Mouse (Mus musculus) retina, postnatal 7 days (tissue): ENCODE data around the gene Itga5.
"Not testable (repeated sequence)": the region's sequence is repeated elsewhere in the genome, so short reads cannot be mapped to it uniquely, and the experiment has no call there.

Experiments
- DNase-seq: peaks from one replicate; pipeline ENCODE4 v3.0.0-alpha.2; 2012; ENCODE audit warnings: low read depth, low spot score

Gene Itga5

GRCm38 (mm10) chr15:103366376-103367149 lies at the start of gene Itga5:
Itga5 (minus strand) TSS chr15:103366763.
- DNase-seq: no peak

- not testable (repeated sequence) for DNase-seq
Measured at GRCm38 (mm10) chr15:103405586-103405985, 39.0 kb upstream of the Itga5 start.

GRCm38 (mm10) chr15:103401361-103401760 lies 34.8 kb upstream of the Itga5 start:
- no peak for DNase-seq

- no peak for DNase-seq
Measured at GRCm38 (mm10) chr15:103393577-103393976, 27.0 kb upstream of the Itga5 start.

- DNase-seq: no peak
Measured at GRCm38 (mm10) chr15:103388556-103389145, 22.1 kb upstream of the Itga5 start.

- DNase-seq: no peak
Measured at GRCm38 (mm10) chr15:103383771-103384488, 17.4 kb upstream of the Itga5 start.

- DNase-seq: no peak
Measured at GRCm38 (mm10) chr15:103382795-103383406, 16.3 kb upstream of the Itga5 start.

- no peak for DNase-seq
Measured at GRCm38 (mm10) chr15:103382075-103382474, 15.5 kb upstream of the Itga5 start.

- DNase-seq: no peak
Measured at GRCm38 (mm10) chr15:103378665-103379356, 12.2 kb upstream of the Itga5 start.

GRCm38 (mm10) chr15:103377752-103378664 lies 11.4 kb upstream of the Itga5 start:
- DNase-seq: no peak

- DNase-seq: no peak
Measured at GRCm38 (mm10) chr15:103376837-103377269, 10.3 kb upstream of the Itga5 start.

GRCm38 (mm10) chr15:103375112-103375800 lies 8.7 kb upstream of the Itga5 start:
- no peak for DNase-seq

- DNase-seq: no peak
Measured at GRCm38 (mm10) chr15:103372461-103372860, 5.9 kb upstream of the Itga5 start.

- no peak for DNase-seq
Measured at GRCm38 (mm10) chr15:103371741-103372140, 5.2 kb upstream of the Itga5 start.

GRCm38 (mm10) chr15:103371208-103371607 lies 4.6 kb upstream of the Itga5 start:
- DNase-seq: no peak

GRCm38 (mm10) chr15:103370462-103370861 lies 3.9 kb upstream of the Itga5 start:
- no peak for DNase-seq

- DNase-seq: no peak
Measured at GRCm38 (mm10) chr15:103369123-103369522, 2.6 kb upstream of the Itga5 start.

- DNase-seq: no peak
Measured at GRCm38 (mm10) chr15:103368179-103368940, 1.8 kb upstream of the Itga5 start.
